Mouse (Mus musculus) ES-E14 (cell line): ENCODE measurements at regions not wholly inside any gene's neighbourhood (a gene's known extent, or its start where the extent isn't known, plus 50 kb on each side); places are given as distances from the start of the nearest gene placed in this dataset.

Experiments used
- CHD2 ChIP-seq: IDR thresholded peaks from 2 replicates; pipeline ENCODE4 v1.6.1; 2014; ENCODE audit warnings: mild to moderate bottlenecking, low read depth, low read length, inconsistent platforms
- HCFC1 ChIP-seq: IDR thresholded peaks from 2 replicates; pipeline ENCODE4 v1.6.1; 2012; ENCODE audit warnings: low read length, inconsistent platforms, borderline replicate concordance; ENCODE audit not compliant: insufficient read depth
- ZC3H11A ChIP-seq: IDR thresholded peaks from 2 replicates; pipeline ENCODE4 v1.6.1; 2012; ENCODE audit warnings: low read depth, mild to moderate bottlenecking, inconsistent platforms, low read length, borderline replicate concordance
- ZNF384 ChIP-seq: IDR thresholded peaks from 2 replicates; pipeline ENCODE4 v1.6.1; 2012; ENCODE audit warnings: low read depth, low read length, inconsistent platforms

DNA sequence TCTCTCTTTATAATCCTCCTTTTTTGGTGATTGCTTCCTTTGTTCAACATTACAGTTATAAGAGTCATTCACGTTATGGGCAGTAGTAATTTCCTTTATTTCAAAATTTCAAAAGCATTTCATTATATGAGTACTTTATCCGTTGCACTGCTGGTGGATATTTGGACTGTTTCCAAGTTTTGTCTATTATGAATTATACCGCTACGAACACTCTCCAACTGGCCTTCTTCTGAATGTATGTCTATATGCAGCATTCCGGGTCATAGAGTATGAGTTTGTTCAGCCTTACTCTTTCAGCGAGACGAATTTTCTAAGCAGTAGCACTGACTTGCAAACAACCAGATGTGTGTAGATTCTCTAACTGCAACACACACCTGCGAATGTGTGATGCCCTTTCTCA, 57.8 kb downstream of the Dusp6 start:
- no peak for TF ChIP-seq ZC3H11A
- TF ChIP-seq CHD2: no peak
- TF ChIP-seq ZNF384: no peak
- no peak for TF ChIP-seq HCFC1
